8 mouse cellular contexts compared by ENCODE assay signal in genomic region chr14:18330789-18331692, GRCm38 (mm10). TPM values are rescaled to one million over a fixed set of nuclear protein-coding genes. Genes with fewer than 3 reads are reported as not detected.
DNase-seq lines count a peak whose midpoint lies in the region; ATAC-seq and TF ChIP-seq lines count a peak whose summit lies in the region.

No protein-coding gene starts in this region.

- no peaks in the 10 kb centered on the region for H3K9me3 ChIP-seq in embryonic facial prominence, embryonic 13.5 days
- no peaks in the 10 kb centered on the region for H3K9me3 ChIP-seq in heart, embryonic 14.5 days (ENCODE audit: control insufficient read depth, low read length)
- H3K9me3 ChIP-seq in lung, embryonic 14.5 days (ENCODE audit: low read depth, low read length): no peaks in the 10 kb centered on the region

- peaks cover 5% of the 10 kb centered on the region for H3K79me3 ChIP-seq in C2C12 (ENCODE audit: low read depth)

- no peaks in the 10 kb centered on the region for H3K27me3 ChIP-seq in C2C12 (ENCODE audit: control insufficient read depth, insufficient read depth, insufficient read length)
- H3K27me3 ChIP-seq in embryonic facial prominence, embryonic 13.5 days: no peaks in the 10 kb centered on the region
- no peaks in the 10 kb centered on the region for H3K27me3 ChIP-seq in heart, embryonic 14.5 days (ENCODE audit: control insufficient read depth, insufficient read depth, low read length)
- no peaks in the 10 kb centered on the region for H3K27me3 ChIP-seq in lung, embryonic 14.5 days (ENCODE audit: insufficient read depth, low read length)

- H3ac ChIP-seq in C2C12 (ENCODE audit: control insufficient read depth, insufficient read length, low read depth): peak overlapping the region; percentile 91

- H3K27ac ChIP-seq in embryonic facial prominence, embryonic 13.5 days: peak overlapping the region; percentile 84
- H3K27ac ChIP-seq in heart, embryonic 14.5 days (replicated peaks in 1 of 2; ENCODE audit: control insufficient read depth in 1 of 2, insufficient read depth in 1 of 2, low read depth in 2 of 2, low read length in 2 of 2): peak overlapping the region in 1 of 2 experiments; percentile 75; a peak in 2 of 4 replicates
- peak overlapping the region; percentile 85 for H3K27ac ChIP-seq in lung, embryonic 14.5 days (ENCODE audit: low read depth)

- DNase-seq in adipocyte (ENCODE audit: low spot score): peak; percentile 27
- DNase-seq in kidney, postnatal 4 days: peak; percentile 63 to 77
- peak; percentile 57 for DNase-seq in lung, embryonic 14.5 days
- DNase-seq in thymus, postnatal 0 days (ENCODE audit: low spot score): peak; percentile 61

- ATAC-seq in embryonic facial prominence, embryonic 13.5 days (ENCODE audit: insufficient number of reproducible peaks, insufficient read depth, low FRiP score, low TSS enrichment, low read depth): peak; percentile 59
- peak; percentile 22 for ATAC-seq in heart, embryonic 14.5 days (ENCODE audit: insufficient number of reproducible peaks, insufficient read depth, low FRiP score, low read depth)
- peak; percentile 77 for ATAC-seq in lung, embryonic 14.5 days (ENCODE audit: insufficient read depth)
- peak; percentile 36; the same call in 1 of the 2 replicates for ATAC-seq in neutrophil, adult 5-6 weeks (ENCODE audit: extremely low read depth, insufficient number of reproducible peaks, low FRiP score, poor library complexity, severe bottlenecking)

- peak overlapping the region; percentile 66 for H3K4me2 ChIP-seq in embryonic facial prominence, embryonic 13.5 days
- peak overlapping the region; percentile 86 for H3K4me2 ChIP-seq in heart, embryonic 14.5 days (ENCODE audit: low read length)
- H3K4me2 ChIP-seq in lung, embryonic 14.5 days: peak overlapping the region; percentile 68

- under 1% methylated on average over 88 of the region's 99 CpGs for WGBS in embryonic facial prominence, embryonic 13.5 days
- under 1% methylated on average over 44 of the region's 99 CpGs for WGBS in heart, embryonic 14.5 days
- under 1% methylated on average over 71 of the region's 99 CpGs for WGBS in lung, embryonic 14.5 days

- no peak for TF ChIP-seq CTCF in C2C12 (IDR thresholded peaks at IDR 0.05; ENCODE audit: control insufficient read depth, insufficient read depth, insufficient read length)
- TF ChIP-seq CTCF in lung, embryonic 14.5 days (IDR thresholded peaks at IDR 0.05; ENCODE audit: low read depth): no peak

- H3K9ac ChIP-seq in embryonic facial prominence, embryonic 13.5 days: peak overlapping the region; percentile 97
- peak overlapping the region; percentile 96 for H3K9ac ChIP-seq in heart, embryonic 14.5 days (ENCODE audit: low read length)
- peak overlapping the region; percentile 97 for H3K9ac ChIP-seq in lung, embryonic 14.5 days

- peaks cover 36% of the 10 kb centered on the region for H3K4me1 ChIP-seq in embryonic facial prominence, embryonic 13.5 days
- peaks cover 0 to 9% of the 10 kb centered on the region in 2 experiments; a peak in 3 of 4 replicates for H3K4me1 ChIP-seq in heart, embryonic 14.5 days (ENCODE audit: control insufficient read depth in 2 of 2, insufficient read depth in 2 of 2, low read length in 2 of 2)
- peaks cover 6% of the 10 kb centered on the region for H3K4me1 ChIP-seq in lung, embryonic 14.5 days (ENCODE audit: insufficient read depth)

- no peaks in the 10 kb centered on the region for H3K36me3 ChIP-seq in C2C12 (ENCODE audit: control insufficient read depth, insufficient read depth)
- peaks cover 11% of the 10 kb centered on the region for H3K36me3 ChIP-seq in embryonic facial prominence, embryonic 13.5 days
- H3K36me3 ChIP-seq in heart, embryonic 14.5 days (ENCODE audit: control insufficient read depth, insufficient read depth, low read length): peaks cover 3% of the 10 kb centered on the region; the same call in 1 of the 2 replicates
- H3K36me3 ChIP-seq in lung, embryonic 14.5 days (ENCODE audit: insufficient read depth): peaks cover 12% of the 10 kb centered on the region; the same call in 1 of the 2 replicates

- H3K4me3 ChIP-seq in C2C12 (ENCODE audit: insufficient read depth, poor library complexity, severe bottlenecking): peak overlapping the region; percentile 71
- peak overlapping the region; percentile 86 for H3K4me3 ChIP-seq in embryonic facial prominence, embryonic 13.5 days
- H3K4me3 ChIP-seq in heart, embryonic 14.5 days (ENCODE audit: control insufficient read depth in 1 of 2, insufficient read depth in 1 of 2, low read depth in 1 of 2, low read length in 2 of 2): peak overlapping the region; percentile 90 to 93
- peak overlapping the region; percentile 91 for H3K4me3 ChIP-seq in lung, embryonic 14.5 days (ENCODE audit: low read depth, low read length)

- peaks cover 30% of the 10 kb centered on the region for H3K79me2 ChIP-seq in C2C12 (ENCODE audit: control insufficient read depth, insufficient read depth)

TF ChIP-seq in C2C12, 6 proteins besides CTCF, POLR2A, EP300 and RAD21:
- TF ChIP-seq CEBPB (IDR thresholded peaks at IDR 0.05; ENCODE audit: low read depth) (no peak), MYOG (IDR thresholded peaks at IDR 0.05; ENCODE audit: control insufficient read depth, extremely low read depth, insufficient read length) (no peak), MAX (IDR thresholded peaks at IDR 0.05) (peak; percentile 53), MYOD1 (IDR thresholded peaks at IDR 0.05; ENCODE audit: control insufficient read depth, insufficient read length, low read depth) (no peak), USF1 (IDR thresholded peaks at IDR 0.05; ENCODE audit: low read depth) (no peak), FOSL1 (IDR thresholded peaks at IDR 0.05; ENCODE audit: insufficient read depth, low read length, poor library complexity, severe bottlenecking) (no peak)

RNA-seq across cellular contexts. Expression of gene Ube2e1, which starts 0.6 kb away (rescaled TPM):
- polyA plus RNA-seq in C2C12 (2012; fragmentation: generic; extraction: Trizol): 37.0 TPM
- 156 and 158 TPM in 2 replicates for polyA plus RNA-seq in embryonic facial prominence, embryonic 13.5 days (2015; fragmentation: Nextera tagmentation; extraction: Ambion mirVana)
- polyA plus RNA-seq in heart, embryonic 14.5 days (2014; fragmentation: Nextera tagmentation; extraction: Ambion mirVana): 15.0 and 19.3 TPM in 2 replicates
- 49.5 and 50.0 TPM in 2 replicates for polyA plus RNA-seq in lung, embryonic 14.5 days (2014; fragmentation: Nextera tagmentation; extraction: Ambion mirVana)
- 27.6 and 44.5 TPM in 2 replicates for total RNA-seq in neutrophil, adult 5-6 weeks (2017)
- 173 and 189 TPM in 2 replicates for polyA plus RNA-seq in thymus, postnatal 0 days (2015; fragmentation: Nextera tagmentation; extraction: Ambion mirVana)

RNA-seq across cellular contexts. Expression of gene Rpl15, which starts 59.9 kb away (rescaled TPM):
- 2,333 TPM for polyA plus RNA-seq in C2C12 (2012; fragmentation: generic; extraction: Trizol)
- 387 and 439 TPM in 2 replicates for polyA plus RNA-seq in embryonic facial prominence, embryonic 13.5 days (2015; fragmentation: Nextera tagmentation; extraction: Ambion mirVana)
- polyA plus RNA-seq in heart, embryonic 14.5 days (2014; fragmentation: Nextera tagmentation; extraction: Ambion mirVana): 311 and 327 TPM in 2 replicates
- 533 and 550 TPM in 2 replicates for polyA plus RNA-seq in lung, embryonic 14.5 days (2014; fragmentation: Nextera tagmentation; extraction: Ambion mirVana)
- total RNA-seq in neutrophil, adult 5-6 weeks (2017): 768 and 793 TPM in 2 replicates
- polyA plus RNA-seq in thymus, postnatal 0 days (2015; fragmentation: Nextera tagmentation; extraction: Ambion mirVana): 550 and 568 TPM in 2 replicates

Comparison
In these comparisons a context has a peak if more than half of its experiments do, and no peak if none do; other contexts are left out.
1. ATAC-seq: peak in every context shown above with its lines; median percentile 77 in lung, embryonic 14.5 days; 59 in embryonic facial prominence, embryonic 13.5 days; 36 in neutrophil, adult 5-6 weeks; 22 in heart, embryonic 14.5 days.